Mouse (Mus musculus) megakaryocyte progenitor cell, adult 5-6 weeks (primary cell): Measurements from ENCODE around the gene Olfr743. TPM values are rescaled to one million over a fixed set of nuclear protein-coding genes. Genes with fewer than 3 reads are reported as not detected.
"Not testable (repeated sequence)": the region's sequence is repeated elsewhere in the genome, so short reads cannot be mapped to it uniquely, and the experiment has no call there.

ENCODE experiments used
- ATAC-seq: replicated peaks from 2 replicates; pipeline ENCODE4 v1.8.0; 2016; ENCODE audit warnings: mild to moderate bottlenecking, moderate TSS enrichment, inconsistent platforms; ENCODE audit not compliant: poor library complexity
- total RNA-seq, 2 experiments: library from RNA; stranded (forward) in 1 of 2; stranded (reverse) in 1 of 2; fragments of 157-497, 149-512 nt in 1 of 2; fragments of 200-1000 nt in 1 of 2; gene quantifications; 2 replicates each; pipeline versions ENCODE4 v1.2.3 to v1.2.4; 2015 to 2017

Olfr743 gene
- total RNA-seq (2015) (not detected in 2 replicates), total RNA-seq (2017) (not detected in 2 replicates)

GRCm38 (mm10) chr14:50521539-50521938, at the start of gene Olfr743:
Gene Olfr743 (plus strand): TSS chr14:50521839.
- no peak for ATAC-seq

- no peak for ATAC-seq
These were observed 49.2 kb upstream of the Olfr743 start, which contains the start of gene Olfr741 for GRCm38 (mm10) chr14:50472438-50472837. Gene Olfr741 (plus strand): TSS chr14:50472738.

GRCm38 (mm10) chr14:50478406-50478805, 43.2 kb upstream of the Olfr743 start:
- no peak for ATAC-seq

DNA sequence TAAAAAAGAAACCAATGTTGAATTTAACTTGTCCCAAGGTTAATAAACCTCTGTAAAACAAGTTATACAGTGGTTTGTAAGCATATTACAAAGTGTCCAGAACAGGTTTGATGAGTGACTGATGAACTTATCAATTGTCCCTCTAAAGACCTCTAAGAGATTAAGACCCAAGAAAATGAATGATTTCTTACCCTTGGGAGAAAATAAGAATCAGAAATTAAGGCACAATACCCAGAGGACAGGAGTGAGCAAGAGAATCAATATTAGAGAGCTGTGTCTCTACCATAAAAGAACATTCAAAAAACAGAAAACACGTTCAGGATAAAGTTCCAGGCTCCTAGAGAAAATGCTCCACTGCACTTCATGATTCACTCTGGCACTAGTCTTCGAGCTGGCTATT, 18.3 kb upstream of the Olfr743 start, which contains the start of gene Olfr742:
TSS of gene Olfr742 (plus strand) at position 301 of the 400 bp plus-strand sequence.
- no peak for ATAC-seq

GRCm38 (mm10) chr14:50552734-50553133, 31.1 kb downstream of the Olfr743 start:
- no peak for ATAC-seq

DNA sequence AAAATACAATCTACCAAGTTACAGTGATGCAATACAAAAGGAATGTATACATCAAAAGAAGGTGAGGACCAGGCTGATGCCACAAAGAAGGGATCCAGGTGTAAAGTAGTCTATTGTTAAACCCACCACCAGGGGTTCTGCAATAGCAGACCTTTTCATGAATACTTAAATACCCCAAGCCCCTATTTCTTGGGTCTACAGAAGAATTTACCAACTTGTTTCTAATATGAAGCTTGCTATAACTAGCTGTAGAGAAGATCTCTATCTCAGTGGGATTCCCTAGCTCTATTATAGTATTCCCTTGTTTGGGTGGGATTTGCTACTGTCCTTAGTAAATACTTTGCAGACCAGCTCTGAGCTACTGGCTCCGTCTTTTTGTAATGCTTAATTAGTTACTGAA, 51.4 kb downstream of the Olfr743 start:
- not testable (repeated sequence) for ATAC-seq

Other genes with a start within 250 kb of the Olfr743 start
- gene Olfr732, start 237.6 kb upstream of the Olfr743 start, total RNA-seq (2015): not detected in 2 replicates
- not detected in 2 replicates for gene Olfr732, start 237.6 kb upstream of the Olfr743 start, total RNA-seq (2017)
- not detected in 2 replicates for gene Olfr733, start 220.3 kb upstream of the Olfr743 start, total RNA-seq (2015)
- not detected in 2 replicates for gene Olfr733, start 220.3 kb upstream of the Olfr743 start, total RNA-seq (2017)
- gene Olfr734, start 195.1 kb upstream of the Olfr743 start, total RNA-seq (2015): not detected in 2 replicates
- gene Olfr734, start 195.1 kb upstream of the Olfr743 start, total RNA-seq (2017): not detected in 2 replicates
- gene Olfr735, start 173.0 kb upstream of the Olfr743 start, total RNA-seq (2015): not detected in 2 replicates
- not detected in 2 replicates for gene Olfr735, start 173.0 kb upstream of the Olfr743 start, total RNA-seq (2017)
- gene Tlr11, start 163.9 kb upstream of the Olfr743 start, total RNA-seq (2015): 0.12 TPM in 1 of 2 replicates, not detected in the other
- gene Tlr11, start 163.9 kb upstream of the Olfr743 start, total RNA-seq (2017): not detected in 2 replicates
- not detected in 2 replicates for gene Olfr736, start 140.7 kb upstream of the Olfr743 start, total RNA-seq (2015)
- not detected in 2 replicates for gene Olfr736, start 140.7 kb upstream of the Olfr743 start, total RNA-seq (2017)
- not detected in 2 replicates for gene Olfr738, start 114.3 kb upstream of the Olfr743 start, total RNA-seq (2015)
- not detected in 2 replicates for gene Olfr738, start 114.3 kb upstream of the Olfr743 start, total RNA-seq (2017)
- not detected in 2 replicates for gene Olfr739, start 103.2 kb upstream of the Olfr743 start, total RNA-seq (2015)
- not detected in 2 replicates for gene Olfr739, start 103.2 kb upstream of the Olfr743 start, total RNA-seq (2017)
- gene Olfr740, start 76.3 kb upstream of the Olfr743 start, total RNA-seq (2015): not detected in 2 replicates
- gene Olfr740, start 76.3 kb upstream of the Olfr743 start, total RNA-seq (2017): not detected in 2 replicates
- gene Olfr741, start 49.1 kb upstream of the Olfr743 start, total RNA-seq (2015): not detected in 2 replicates
- not detected in 2 replicates for gene Olfr741, start 49.1 kb upstream of the Olfr743 start, total RNA-seq (2017)
- not detected in 2 replicates for gene Olfr742, start 18.2 kb upstream of the Olfr743 start, total RNA-seq (2015)
- gene Olfr742, start 18.2 kb upstream of the Olfr743 start, total RNA-seq (2017): not detected in 2 replicates
- gene Olfr744, start 93.0 kb downstream of the Olfr743 start, total RNA-seq (2015): not detected in 2 replicates
- not detected in 2 replicates for gene Olfr744, start 93.0 kb downstream of the Olfr743 start, total RNA-seq (2017)
- gene Olfr745, start 117.5 kb downstream of the Olfr743 start, total RNA-seq (2015): not detected in 2 replicates
- gene Olfr745, start 117.5 kb downstream of the Olfr743 start, total RNA-seq (2017): not detected in 2 replicates
- not detected in 2 replicates for gene Olfr746, start 125.2 kb downstream of the Olfr743 start, total RNA-seq (2015)
- not detected in 2 replicates for gene Olfr746, start 125.2 kb downstream of the Olfr743 start, total RNA-seq (2017)
- gene Olfr747, start 171.4 kb downstream of the Olfr743 start, total RNA-seq (2015): not detected in 2 replicates
- not detected in 2 replicates for gene Olfr747, start 171.4 kb downstream of the Olfr743 start, total RNA-seq (2017)
- gene Olfr748, start 185.5 kb downstream of the Olfr743 start, total RNA-seq (2015): not detected in 2 replicates
- not detected in 2 replicates for gene Olfr748, start 185.5 kb downstream of the Olfr743 start, total RNA-seq (2017)
- not detected in 2 replicates for gene Olfr749, start 223.3 kb downstream of the Olfr743 start, total RNA-seq (2015)
- not detected in 2 replicates for gene Olfr749, start 223.3 kb downstream of the Olfr743 start, total RNA-seq (2017)